Mouse (Mus musculus) lung, postnatal 0 days (tissue): ENCODE results near the gene Papola.

Experiments
- CTCF ChIP-seq: IDR thresholded peaks from 2 replicates; pipeline ENCODE4 v1.5.1; 2016; ENCODE audit warnings: antibody characterized with exemption, mild to moderate bottlenecking
- EP300 ChIP-seq: IDR thresholded peaks from 2 replicates; pipeline ENCODE4 v1.6.1; 2016; ENCODE audit warnings: antibody characterized with exemption, mild to moderate bottlenecking, control low read depth

- TF ChIP-seq CTCF, result no peak
- TF ChIP-seq EP300, result no peak
Observed at GRCm38 (mm10) chr12:105850675-105851074, 66.2 kb downstream of the Papola start.
